Mouse (Mus musculus): ENCODE data around the gene Slc2a4. TPM values are rescaled to one million over a fixed set of nuclear protein-coding genes. Genes with fewer than 3 reads are reported as not detected.

The Slc2a4 gene
- total RNA-seq (2021) = 1 to 10 TPM; 1.8 TPM

- peak; percentile 42 to 52 for DNase-seq
Measured at GRCm38 (mm10) chr11:69948066-69948762, at the start of gene Slc2a4. Slc2a4 (minus strand) TSS chr11:69948188.

- peak; percentile 70 to 73 for DNase-seq
Measured at GRCm38 (mm10) chr11:69997070-69997509, 49.1 kb upstream of the Slc2a4 start.

- DNase-seq = no peak
Measured at GRCm38 (mm10) chr11:69996161-69997061, 48.4 kb upstream of the Slc2a4 start.

GRCm38 (mm10) chr11:69995391-69995960, 47.5 kb upstream of the Slc2a4 start, which contains the start of gene Phf23:
Phf23 (plus strand) TSS chr11:69995777.
- peak; percentile 97 to 98 for DNase-seq

GRCm38 (mm10) chr11:69994401-69995090, 46.6 kb upstream of the Slc2a4 start:
- no peak for DNase-seq

GRCm38 (mm10) chr11:69992932-69993331, 44.9 kb upstream of the Slc2a4 start:
- DNase-seq = no peak

GRCm38 (mm10) chr11:69992396-69992795, 44.4 kb upstream of the Slc2a4 start:
- DNase-seq = no peak

GRCm38 (mm10) chr11:69991711-69992110, 43.7 kb upstream of the Slc2a4 start:
- no peak for DNase-seq

GRCm38 (mm10) chr11:69990850-69991691, 43.1 kb upstream of the Slc2a4 start, which contains the start of gene Gabarap:
Gabarap (plus strand) TSS chr11:69991143.
- peak; percentile 96 for DNase-seq

GRCm38 (mm10) chr11:69989949-69990348, 42.0 kb upstream of the Slc2a4 start:
- no peak for DNase-seq

GRCm38 (mm10) chr11:69984431-69984830, 36.4 kb upstream of the Slc2a4 start:
- DNase-seq = no peak

- DNase-seq = no peak
Measured at GRCm38 (mm10) chr11:69983377-69983776, 35.4 kb upstream of the Slc2a4 start.

- no peak for DNase-seq
Measured at GRCm38 (mm10) chr11:69982877-69983276, 34.9 kb upstream of the Slc2a4 start.

GRCm38 (mm10) chr11:69982225-69982624, 34.2 kb upstream of the Slc2a4 start, which contains the start of gene Elp5:
Elp5 (minus strand) TSS chr11:69982517.
- no peak for DNase-seq

- DNase-seq = no peak
Measured at GRCm38 (mm10) chr11:69981141-69981762, 33.3 kb upstream of the Slc2a4 start, which contains the start of gene Ctdnep1. Ctdnep1 (plus strand) TSS chr11:69981156.

GRCm38 (mm10) chr11:69980196-69981140, 32.5 kb upstream of the Slc2a4 start:
- peak; percentile 100 for DNase-seq

- no peak for DNase-seq
Measured at GRCm38 (mm10) chr11:69979827-69980195, 31.8 kb upstream of the Slc2a4 start.

GRCm38 (mm10) chr11:69976271-69976670, 28.3 kb upstream of the Slc2a4 start:
- no peak for DNase-seq

- no peak for DNase-seq
Measured at GRCm38 (mm10) chr11:69974907-69975306, 26.9 kb upstream of the Slc2a4 start.

- no peak for DNase-seq
Measured at GRCm38 (mm10) chr11:69970775-69971174, 22.8 kb upstream of the Slc2a4 start.

All from layer of hippocampus, postnatal 36 days (tissue).